Mouse (Mus musculus): ENCODE data around the gene Lin7b. TPM values are rescaled to one million over a fixed set of nuclear protein-coding genes. Genes with fewer than 3 reads are reported as not detected.

Lin7b gene
- polyA plus RNA-seq, 1 experiment from 2014 or later: 33.7 TPM

DNA sequence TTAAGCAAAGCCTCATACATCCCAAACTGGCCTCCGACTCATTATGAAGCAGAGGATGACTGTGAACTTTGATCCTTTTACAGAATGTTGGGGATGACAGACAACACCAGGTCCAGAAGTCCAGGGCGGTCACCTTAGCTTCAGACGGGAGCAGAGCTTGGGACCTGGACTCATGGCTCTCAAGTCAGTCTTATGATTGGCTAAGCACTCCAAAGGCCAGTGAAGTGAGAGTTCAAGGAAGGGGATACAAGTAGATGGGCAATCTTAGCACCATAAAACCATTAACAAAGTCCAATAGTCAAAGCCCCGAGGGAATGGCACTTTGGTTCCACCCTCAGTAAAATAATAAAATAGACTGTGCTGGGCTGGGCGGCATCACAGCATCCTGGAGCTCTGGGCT, 47.3 kb downstream of the Lin7b start:
- no peaks in the 10 kb centered on the region for H3K9me3 ChIP-seq
- no peak overlapping the region for H3K9ac ChIP-seq
- peaks cover 7% of the 10 kb centered on the region; the same call in 1 of the 2 replicates for H3K36me3 ChIP-seq
- ATAC-seq (ENCODE audit: low FRiP score, low read depth): no peak
- H3K4me2 ChIP-seq: no peak overlapping the region
- no peaks in the 10 kb centered on the region for H3K27me3 ChIP-seq
- H3K27ac ChIP-seq (replicated peaks): no peak overlapping the region
- no peaks in the 10 kb centered on the region for H3K4me1 ChIP-seq (replicated peaks)
- WGBS: 92% methylated on average over 5 of the region's 5 CpGs
- H3K4me3 ChIP-seq: no peak overlapping the region

GRCm38 (mm10) chr7:45322245-45322644, 48.1 kb downstream of the Lin7b start:
- Histone ChIP-seq H3K27me3 (no peaks in the 10 kb centered on the region), H3K4me2 (no peak overlapping the region), H3K4me1 (replicated peaks) (no peaks in the 10 kb centered on the region), H3K9me3 (no peaks in the 10 kb centered on the region), H3K36me3 (peaks cover 7% of the 10 kb centered on the region; the same call in 1 of the 2 replicates), H3K27ac (replicated peaks) (no peak overlapping the region), H3K4me3 (no peak overlapping the region), H3K9ac (no peak overlapping the region)
- WGBS: 83% methylated on average over 4 of the region's 4 CpGs
- ATAC-seq (ENCODE audit: low FRiP score, low read depth): no peak

Other genes starting within 250 kb of the Lin7b start
- 762 and 841 TPM in 2 replicates for gene Rps11, start 246.1 kb downstream of the Lin7b start, polyA plus RNA-seq (2015; fragmentation: Nextera tagmentation; extraction: Ambion mirVana)
- gene Rpl13a, start 241.8 kb downstream of the Lin7b start, polyA plus RNA-seq (2015; fragmentation: Nextera tagmentation; extraction: Ambion mirVana): 624 and 661 TPM in 2 replicates
- gene Gm45713, start 234.4 kb downstream of the Lin7b start, polyA plus RNA-seq (2015; fragmentation: Nextera tagmentation; extraction: Ambion mirVana): not detected in 2 replicates
- gene Flt3l, start 234.2 kb downstream of the Lin7b start, polyA plus RNA-seq (2015; fragmentation: Nextera tagmentation; extraction: Ambion mirVana): 2.0 and 2.7 TPM in 2 replicates
- 92.4 and 98.8 TPM in 2 replicates for gene Pih1d1, start 216.3 kb downstream of the Lin7b start, polyA plus RNA-seq (2015; fragmentation: Nextera tagmentation; extraction: Ambion mirVana)
- 20.8 and 21.9 TPM in 2 replicates for gene Aldh16a1, start 216.0 kb downstream of the Lin7b start, polyA plus RNA-seq (2015; fragmentation: Nextera tagmentation; extraction: Ambion mirVana)
- 0.71 and 1.5 TPM in 2 replicates for gene Slc17a7, start 206.6 kb downstream of the Lin7b start, polyA plus RNA-seq (2015; fragmentation: Nextera tagmentation; extraction: Ambion mirVana)
- not detected in 2 replicates for gene Gfy, start 191.0 kb downstream of the Lin7b start, polyA plus RNA-seq (2015; fragmentation: Nextera tagmentation; extraction: Ambion mirVana)
- gene Pth2, start 189.6 kb downstream of the Lin7b start, polyA plus RNA-seq (2015; fragmentation: Nextera tagmentation; extraction: Ambion mirVana): 0.71 and 3.2 TPM in 2 replicates
- gene Ccdc155, start 165.7 kb downstream of the Lin7b start, polyA plus RNA-seq (2015; fragmentation: Nextera tagmentation; extraction: Ambion mirVana): 0.57 and 0.77 TPM in 2 replicates
- 10.8 and 11.9 TPM in 2 replicates for gene Dkkl1, start 158.4 kb downstream of the Lin7b start, polyA plus RNA-seq (2015; fragmentation: Nextera tagmentation; extraction: Ambion mirVana)
- gene Tead2, start 154.8 kb downstream of the Lin7b start, polyA plus RNA-seq (2015; fragmentation: Nextera tagmentation; extraction: Ambion mirVana): 54.2 and 69.9 TPM in 2 replicates
- gene Cd37, start 131.5 kb downstream of the Lin7b start, polyA plus RNA-seq (2015; fragmentation: Nextera tagmentation; extraction: Ambion mirVana): 1.4 and 1.7 TPM in 2 replicates
- 0.62 and 1.3 TPM in 2 replicates for gene Slc6a16, start 129.5 kb downstream of the Lin7b start, polyA plus RNA-seq (2015; fragmentation: Nextera tagmentation; extraction: Ambion mirVana)
- 0.16 TPM in 1 of 2 replicates, not detected in the other for gene Slc6a21, start 93.1 kb downstream of the Lin7b start, polyA plus RNA-seq (2015; fragmentation: Nextera tagmentation; extraction: Ambion mirVana)
- 11.3 TPM in 2 replicates for gene Trpm4, start 36.8 kb downstream of the Lin7b start, polyA plus RNA-seq (2015; fragmentation: Nextera tagmentation; extraction: Ambion mirVana)
- 0.65 and 0.68 TPM in 2 replicates for gene Hrc, start 35.3 kb downstream of the Lin7b start, polyA plus RNA-seq (2015; fragmentation: Nextera tagmentation; extraction: Ambion mirVana)
- 29.9 and 32.1 TPM in 2 replicates for gene Ppfia3, start 3.6 kb downstream of the Lin7b start, polyA plus RNA-seq (2015; fragmentation: Nextera tagmentation; extraction: Ambion mirVana)
- 179 and 183 TPM in 2 replicates for gene Snrnp70, start 25.2 kb upstream of the Lin7b start, polyA plus RNA-seq (2015; fragmentation: Nextera tagmentation; extraction: Ambion mirVana)
- gene Kcna7, start 35.1 kb upstream of the Lin7b start, polyA plus RNA-seq (2015; fragmentation: Nextera tagmentation; extraction: Ambion mirVana): not detected in 2 replicates
- 0.17 TPM in 1 of 2 replicates, not detected in the other for gene Ntf5, start 43.1 kb upstream of the Lin7b start, polyA plus RNA-seq (2015; fragmentation: Nextera tagmentation; extraction: Ambion mirVana)
- gene Lhb, start 50.2 kb upstream of the Lin7b start, polyA plus RNA-seq (2015; fragmentation: Nextera tagmentation; extraction: Ambion mirVana): 0.92 and 2.0 TPM in 2 replicates
- gene Gys1, start 64.3 kb upstream of the Lin7b start, polyA plus RNA-seq (2015; fragmentation: Nextera tagmentation; extraction: Ambion mirVana): 23.4 and 25.1 TPM in 2 replicates
- gene Ruvbl2, start 67.5 kb upstream of the Lin7b start, polyA plus RNA-seq (2015; fragmentation: Nextera tagmentation; extraction: Ambion mirVana): 108 and 110 TPM in 2 replicates
- gene Ftl1, start 89.3 kb upstream of the Lin7b start, polyA plus RNA-seq (2015; fragmentation: Nextera tagmentation; extraction: Ambion mirVana): 5,657 and 5,762 TPM in 2 replicates
- gene Bax, start 96.3 kb upstream of the Lin7b start, polyA plus RNA-seq (2015; fragmentation: Nextera tagmentation; extraction: Ambion mirVana): 245 and 250 TPM in 2 replicates
- gene Tulp2, start 111.3 kb upstream of the Lin7b start, polyA plus RNA-seq (2015; fragmentation: Nextera tagmentation; extraction: Ambion mirVana): 0.13 and 0.30 TPM in 2 replicates
- gene Gm45808, start 116.2 kb upstream of the Lin7b start, polyA plus RNA-seq (2015; fragmentation: Nextera tagmentation; extraction: Ambion mirVana): not detected in 2 replicates
- gene Dhdh, start 118.2 kb upstream of the Lin7b start, polyA plus RNA-seq (2015; fragmentation: Nextera tagmentation; extraction: Ambion mirVana): 4.5 and 4.6 TPM in 2 replicates
- 137 TPM in 2 replicates for gene Nucb1, start 139.8 kb upstream of the Lin7b start, polyA plus RNA-seq (2015; fragmentation: Nextera tagmentation; extraction: Ambion mirVana)
- gene Ppp1r15a, start 155.7 kb upstream of the Lin7b start, polyA plus RNA-seq (2015; fragmentation: Nextera tagmentation; extraction: Ambion mirVana): 13.8 and 14.4 TPM in 2 replicates
- 2.5 and 3.3 TPM in 2 replicates for gene Plekha4, start 155.7 kb upstream of the Lin7b start, polyA plus RNA-seq (2015; fragmentation: Nextera tagmentation; extraction: Ambion mirVana)
- 0.18 and 0.26 TPM in 2 replicates for gene Hsd17b14, start 184.3 kb upstream of the Lin7b start, polyA plus RNA-seq (2015; fragmentation: Nextera tagmentation; extraction: Ambion mirVana)
- gene Bcat2, start 199.6 kb upstream of the Lin7b start, polyA plus RNA-seq (2015; fragmentation: Nextera tagmentation; extraction: Ambion mirVana): 22.2 and 22.7 TPM in 2 replicates
- gene Fgf21, start 244.9 kb upstream of the Lin7b start, polyA plus RNA-seq (2015; fragmentation: Nextera tagmentation; extraction: Ambion mirVana): not detected in 2 replicates
- gene Fut1, start 246.7 kb upstream of the Lin7b start, polyA plus RNA-seq (2015; fragmentation: Nextera tagmentation; extraction: Ambion mirVana): not detected in 2 replicates